Mouse (Mus musculus) neural tube, embryonic 12.5 days (tissue): ENCODE data around the gene Gm7849. TPM values are rescaled to one million over a fixed set of nuclear protein-coding genes. Genes with fewer than 3 reads are reported as not detected.
"Not testable (repeated sequence)": the region's sequence is repeated elsewhere in the genome, so short reads cannot be mapped to it uniquely, and the experiment has no call there.

Experiments used
- ATAC-seq: fragments of 200-750 bp; cut with Nextera tagmentation; 2 replicates; pipeline ENCODE4 v1.8.0; 2017; ENCODE audit warnings: low read depth, mild to moderate bottlenecking, moderate TSS enrichment, moderate library complexity; ENCODE audit not compliant: low FRiP score
- H3K27ac ChIP-seq: fragments of 300-500 bp; sonication (generic); 2 replicates; pipeline ENCODE4 v1.5.1; 2016
- H3K27me3 ChIP-seq: fragments of 300-500 bp; sonication (generic); replicated peaks from 2 replicates; pipeline ENCODE4 v1.6.1; 2016; ENCODE audit warnings: mild to moderate bottlenecking
- H3K36me3 ChIP-seq: fragments of 300-500 bp; sonication (generic); 2 replicates; pipeline ENCODE4 v1.6.1; 2016; ENCODE audit warnings: mild to moderate bottlenecking
- H3K4me1 ChIP-seq: fragments of 300-500 bp; sonication (generic); 2 replicates; pipeline ENCODE4 v1.6.1; 2016
- H3K4me2 ChIP-seq: fragments of 300-500 bp; sonication (generic); replicated peaks from 2 replicates; pipeline ENCODE4 v1.6.1; 2016; ENCODE audit warnings: mild to moderate bottlenecking
- H3K4me3 ChIP-seq: fragments of 300-500 bp; sonication (generic); 2 replicates; pipeline ENCODE4 v1.5.1; 2016
- H3K9ac ChIP-seq: fragments of 300-500 bp; sonication (generic); 2 replicates; pipeline ENCODE4 v1.6.1; 2016; ENCODE audit warnings: mild to moderate bottlenecking
- H3K9me3 ChIP-seq: fragments of 300-500 bp; sonication (generic); 2 replicates; pipeline ENCODE4 v1.6.1; 2016; ENCODE audit warnings: mild to moderate bottlenecking
- WGBS: fragments of 180-500 bp; shearing (Covaris S2); methylation state at CpG from one replicate; pipeline ENCODE4 v1.1.7; 2016; 5-methylcytosine and 5-hydroxymethylcytosine counted together
- polyA plus RNA-seq: library from polyadenylated mRNA; unstranded; fragments of >200 nt; fragmentation: Nextera tagmentation; extraction: Ambion mirVana; gene quantifications from 2 replicates; pipeline ENCODE4 v1.2.1, GENCODE M21; 2016

Gene Gm7849
- polyA plus RNA-seq: not detected in 2 replicates

GRCm38 (mm10) chr8:21456460-21456859 is at the start of gene Gm7849:
TSS of gene Gm7849 (minus strand) at chr8:21456560.
- not testable (repeated sequence) for H3K4me3 ChIP-seq, H3K4me2 ChIP-seq, H3K9ac ChIP-seq, ATAC-seq, H3K36me3 ChIP-seq, H3K27me3 ChIP-seq, H3K27ac ChIP-seq, H3K4me1 ChIP-seq, H3K9me3 ChIP-seq
- WGBS: no CpG with 5 or more reads among the region's 1 CpGs

- ATAC-seq, H3K4me1 ChIP-seq, H3K9ac ChIP-seq, H3K4me3 ChIP-seq, H3K27ac ChIP-seq, H3K27me3 ChIP-seq, H3K9me3 ChIP-seq, H3K36me3 ChIP-seq, H3K4me2 ChIP-seq: not testable (repeated sequence)
- no CpG with 5 or more reads among the region's 1 CpGs for WGBS
These were observed 29.2 kb downstream of the Gm7849 start, which contains the start of gene Defa36 for GRCm38 (mm10) chr8:21427111-21427510. TSS of gene Defa36 (plus strand) at chr8:21427411.

Other genes with a start within 250 kb of the Gm7849 start
- gene Gm15292, start 206.8 kb downstream of the Gm7849 start, polyA plus RNA-seq: not detected in 2 replicates
- gene Defa27, start 141.0 kb downstream of the Gm7849 start, polyA plus RNA-seq: not detected in 2 replicates
- not detected in 2 replicates for gene Defa29, start 129.5 kb downstream of the Gm7849 start, polyA plus RNA-seq
- gene Defa2, start 78.0 kb downstream of the Gm7849 start, polyA plus RNA-seq: not detected in 2 replicates
- not detected in 2 replicates for gene Defa33, start 64.7 kb downstream of the Gm7849 start, polyA plus RNA-seq
- gene Defa36, start 29.1 kb downstream of the Gm7849 start, polyA plus RNA-seq: not detected in 2 replicates
- not detected in 2 replicates for gene Defa20, start 52.7 kb upstream of the Gm7849 start, polyA plus RNA-seq
- not detected in 2 replicates for gene Defa32, start 72.5 kb upstream of the Gm7849 start, polyA plus RNA-seq
- gene Defa37, start 108.8 kb upstream of the Gm7849 start, polyA plus RNA-seq: not detected in 2 replicates
- not detected in 2 replicates for gene Defa28, start 126.4 kb upstream of the Gm7849 start, polyA plus RNA-seq
- gene Gm7861, start 137.9 kb upstream of the Gm7849 start, polyA plus RNA-seq: not detected in 2 replicates
- not detected in 2 replicates for gene Defa26, start 161.6 kb upstream of the Gm7849 start, polyA plus RNA-seq
- gene Defa17, start 199.2 kb upstream of the Gm7849 start, polyA plus RNA-seq: not detected in 2 replicates
- gene Defa34, start 209.2 kb upstream of the Gm7849 start, polyA plus RNA-seq: not detected in 2 replicates
- not detected in 2 replicates for gene AY761184, start 247.1 kb upstream of the Gm7849 start, polyA plus RNA-seq